Mouse (Mus musculus) urinary bladder, postnatal 36 days (tissue): ENCODE results near the gene Cnn2.

ENCODE experiments used
- DNase-seq, 2 experiments: peaks; one replicate each; pipeline ENCODE4 v3.0.0; 2022; ENCODE audit warnings: low spot score in 2 of 2, mixed read lengths in 1 of 2

Gene Cnn2

GRCm38 (mm10) chr10:79989870-79990269, 1.5 kb downstream of the Cnn2 start:
- no peak for DNase-seq

- DNase-seq = no peak
Observed at GRCm38 (mm10) chr10:79991099-79991498, 2.7 kb downstream of the Cnn2 start.

GRCm38 (mm10) chr10:79991548-79991947, 3.2 kb downstream of the Cnn2 start:
- DNase-seq = no peak

GRCm38 (mm10) chr10:79994397-79995115, 6.2 kb downstream of the Cnn2 start:
- no peak for DNase-seq

GRCm38 (mm10) chr10:79995636-79996035, 7.3 kb downstream of the Cnn2 start:
- no peak for DNase-seq

- peak; percentile 96 to 98 for DNase-seq
Observed at GRCm38 (mm10) chr10:79996272-79997033, 8.1 kb downstream of the Cnn2 start, which contains the start of gene Abca7. Abca7 (plus strand) TSS chr10:79996494.

- DNase-seq = peak in 1 of 2 experiments; percentile 55
Observed at GRCm38 (mm10) chr10:79997034-79997760, 8.8 kb downstream of the Cnn2 start.

- peak; percentile 19 to 44 for DNase-seq
Observed at GRCm38 (mm10) chr10:79997819-79998218, 9.4 kb downstream of the Cnn2 start.

- DNase-seq = no peak
Observed at GRCm38 (mm10) chr10:80001945-80002344, 13.6 kb downstream of the Cnn2 start.

GRCm38 (mm10) chr10:80002829-80003228, 14.4 kb downstream of the Cnn2 start:
- DNase-seq = no peak

- no peak for DNase-seq
Observed at GRCm38 (mm10) chr10:80003374-80004232, 15.2 kb downstream of the Cnn2 start.

- DNase-seq = no peak
Observed at GRCm38 (mm10) chr10:80004233-80004705, 15.9 kb downstream of the Cnn2 start.

GRCm38 (mm10) chr10:80011740-80012139, 23.4 kb downstream of the Cnn2 start:
- DNase-seq = no peak

- DNase-seq = no peak
Observed at GRCm38 (mm10) chr10:80013609-80014008, 25.2 kb downstream of the Cnn2 start.

- no peak for DNase-seq
Observed at GRCm38 (mm10) chr10:80014484-80015290, 26.3 kb downstream of the Cnn2 start.

GRCm38 (mm10) chr10:80015583-80015982, 27.2 kb downstream of the Cnn2 start:
- DNase-seq = no peak

- DNase-seq = no peak
Observed at GRCm38 (mm10) chr10:80016511-80016910, 28.1 kb downstream of the Cnn2 start, which contains the start of gene Arhgap45. Arhgap45 (plus strand) TSS chr10:80016653.

GRCm38 (mm10) chr10:80016931-80017330, 28.5 kb downstream of the Cnn2 start:
- no peak for DNase-seq

GRCm38 (mm10) chr10:80017361-80017760, 29.0 kb downstream of the Cnn2 start:
- DNase-seq = no peak

GRCm38 (mm10) chr10:80017771-80018170, 29.4 kb downstream of the Cnn2 start:
- no peak for DNase-seq
